Mouse (Mus musculus): ENCODE measurements at regions not wholly inside any gene's neighbourhood (a gene's known extent, or its start where the extent isn't known, plus 50 kb on each side); places are given as distances from the start of the nearest gene placed in this dataset.

- no peaks in the 10 kb centered on the region for H3K27me3 ChIP-seq (ENCODE audit: insufficient read depth, poor library complexity, severe bottlenecking)
- no peaks in the 10 kb centered on the region for H3K36me3 ChIP-seq
- WGBS = 58% methylated on average over 4 of the region's 4 CpGs
- peak; percentile 61 for DNase-seq (ENCODE audit: low spot score)
- H3K4me1 ChIP-seq (replicated peaks) = peaks cover 6% of the 10 kb centered on the region; the same call in 1 of the 2 replicates
- no peak overlapping the region for H3K4me3 ChIP-seq
- no peak overlapping the region for H3K27ac ChIP-seq
- H3K9me3 ChIP-seq = no peaks in the 10 kb centered on the region
Measured at GRCm38 (mm10) chr7:111969198-111969887, 54.0 kb upstream of the Usp47 start.

- Histone ChIP-seq H3K4me1 (replicated peaks) (peaks cover 6% of the 10 kb centered on the region; the same call in 1 of the 2 replicates), H3K27me3 (ENCODE audit: insufficient read depth, poor library complexity, severe bottlenecking) (no peaks in the 10 kb centered on the region), H3K4me3 (no peak overlapping the region), H3K27ac (no peak overlapping the region), H3K36me3 (no peaks in the 10 kb centered on the region), H3K9me3 (no peaks in the 10 kb centered on the region)
- WGBS = 66% methylated on average over 5 of the region's 5 CpGs
- no peak for DNase-seq (ENCODE audit: low spot score)
Measured at GRCm38 (mm10) chr7:111968261-111968660, 55.0 kb upstream of the Usp47 start.

GRCm38 (mm10) chr7:111966716-111967115 is 56.6 kb upstream of the Usp47 start:
- Histone ChIP-seq H3K4me3 (no peak overlapping the region), H3K4me1 (replicated peaks) (peaks cover 6% of the 10 kb centered on the region; the same call in 1 of the 2 replicates), H3K27me3 (ENCODE audit: insufficient read depth, poor library complexity, severe bottlenecking) (no peaks in the 10 kb centered on the region), H3K36me3 (no peaks in the 10 kb centered on the region), H3K27ac (no peak overlapping the region), H3K9me3 (no peaks in the 10 kb centered on the region)
- 88% methylated on average over 3 of the region's 3 CpGs for WGBS
- no peak for DNase-seq (ENCODE audit: low spot score)

- no peaks in the 10 kb centered on the region for H3K36me3 ChIP-seq
- no peaks in the 10 kb centered on the region for H3K27me3 ChIP-seq (ENCODE audit: insufficient read depth, poor library complexity, severe bottlenecking)
- H3K27ac ChIP-seq = no peak overlapping the region
- H3K4me1 ChIP-seq (replicated peaks) = peaks cover 6% of the 10 kb centered on the region; the same call in 1 of the 2 replicates
- DNase-seq (ENCODE audit: low spot score) = no peak
- 85% methylated on average over 1 of the region's 1 CpGs for WGBS
- H3K4me3 ChIP-seq = no peak overlapping the region
- no peaks in the 10 kb centered on the region for H3K9me3 ChIP-seq
Measured at GRCm38 (mm10) chr7:111963969-111964368, 59.3 kb upstream of the Usp47 start.

GRCm38 (mm10) chr7:111959977-111960376 is 63.3 kb upstream of the Usp47 start:
- Histone ChIP-seq H3K27ac (no peak overlapping the region), H3K4me1 (replicated peaks) (no peaks in the 10 kb centered on the region), H3K36me3 (no peaks in the 10 kb centered on the region), H3K9me3 (no peaks in the 10 kb centered on the region), H3K27me3 (ENCODE audit: insufficient read depth, poor library complexity, severe bottlenecking) (no peaks in the 10 kb centered on the region), H3K4me3 (no peak overlapping the region)
- WGBS = 92% methylated on average over 3 of the region's 3 CpGs
- DNase-seq (ENCODE audit: low spot score) = no peak

GRCm38 (mm10) chr7:111956671-111957070 is 66.6 kb upstream of the Usp47 start:
- Histone ChIP-seq H3K9me3 (no peaks in the 10 kb centered on the region), H3K4me3 (no peak overlapping the region), H3K4me1 (replicated peaks) (no peaks in the 10 kb centered on the region), H3K27me3 (ENCODE audit: insufficient read depth, poor library complexity, severe bottlenecking) (no peaks in the 10 kb centered on the region), H3K27ac (no peak overlapping the region), H3K36me3 (no peaks in the 10 kb centered on the region)
- no peak for DNase-seq (ENCODE audit: low spot score)
- WGBS = 73% methylated on average over 2 of the region's 2 CpGs

GRCm38 (mm10) chr7:111939631-111940030 is 83.7 kb upstream of the Usp47 start:
- H3K27ac ChIP-seq = no peak overlapping the region
- H3K9me3 ChIP-seq = no peaks in the 10 kb centered on the region
- WGBS = 92% methylated on average over 4 of the region's 4 CpGs
- H3K36me3 ChIP-seq = no peaks in the 10 kb centered on the region
- H3K27me3 ChIP-seq (ENCODE audit: insufficient read depth, poor library complexity, severe bottlenecking) = no peaks in the 10 kb centered on the region
- no peak overlapping the region for H3K4me3 ChIP-seq
- no peak for DNase-seq (ENCODE audit: low spot score)
- no peaks in the 10 kb centered on the region for H3K4me1 ChIP-seq (replicated peaks)

GRCm38 (mm10) chr7:111937547-111937946 is 85.8 kb upstream of the Usp47 start:
- Histone ChIP-seq H3K9me3 (no peaks in the 10 kb centered on the region), H3K4me1 (replicated peaks) (no peaks in the 10 kb centered on the region), H3K4me3 (no peak overlapping the region), H3K27ac (no peak overlapping the region), H3K36me3 (no peaks in the 10 kb centered on the region), H3K27me3 (ENCODE audit: insufficient read depth, poor library complexity, severe bottlenecking) (no peaks in the 10 kb centered on the region)
- DNase-seq (ENCODE audit: low spot score) = no peak
- 86% methylated on average over 3 of the region's 3 CpGs for WGBS

- Histone ChIP-seq H3K36me3 (no peaks in the 10 kb centered on the region), H3K4me3 (no peak overlapping the region), H3K4me1 (replicated peaks) (no peaks in the 10 kb centered on the region), H3K27me3 (ENCODE audit: insufficient read depth, poor library complexity, severe bottlenecking) (no peaks in the 10 kb centered on the region), H3K27ac (no peak overlapping the region), H3K9me3 (no peaks in the 10 kb centered on the region)
- WGBS = 83% methylated on average over 2 of the region's 2 CpGs
- DNase-seq (ENCODE audit: low spot score) = no peak
Measured at GRCm38 (mm10) chr7:111937102-111937501, 86.2 kb upstream of the Usp47 start.

- no peak overlapping the region for H3K27ac ChIP-seq
- H3K4me3 ChIP-seq = no peak overlapping the region
- no peaks in the 10 kb centered on the region for H3K27me3 ChIP-seq (ENCODE audit: insufficient read depth, poor library complexity, severe bottlenecking)
- H3K4me1 ChIP-seq (replicated peaks) = no peaks in the 10 kb centered on the region
- no peak for DNase-seq (ENCODE audit: low spot score)
- H3K36me3 ChIP-seq = no peaks in the 10 kb centered on the region
- H3K9me3 ChIP-seq = no peaks in the 10 kb centered on the region
- 89% methylated on average over 2 of the region's 2 CpGs for WGBS
Measured at GRCm38 (mm10) chr7:111932725-111933124, 90.6 kb upstream of the Usp47 start.

GRCm38 (mm10) chr7:111919961-111920360 is 103.3 kb upstream of the Usp47 start:
- 87% methylated on average over 1 of the region's 1 CpGs for WGBS

GRCm38 (mm10) chr7:111903741-111904231 is 119.5 kb upstream of the Usp47 start:
- Histone ChIP-seq H3K4me1 (replicated peaks) (no peaks in the 10 kb centered on the region), H3K27me3 (ENCODE audit: insufficient read depth, poor library complexity, severe bottlenecking) (no peaks in the 10 kb centered on the region), H3K4me3 (no peak overlapping the region), H3K36me3 (no peaks in the 10 kb centered on the region), H3K9me3 (no peaks in the 10 kb centered on the region; the same call in 1 of the 2 replicates), H3K27ac (no peak overlapping the region)
- DNase-seq (ENCODE audit: low spot score) = no peak
- 90% methylated on average over 7 of the region's 7 CpGs for WGBS

More at GRCm38 (mm10) chr7:111919961-111920360, 103.3 kb upstream of the Usp47 start:
- Histone ChIP-seq H3K36me3 (no peaks in the 10 kb centered on the region), H3K4me3 (no peak overlapping the region), H3K4me1 (replicated peaks) (no peaks in the 10 kb centered on the region), H3K27ac (no peak overlapping the region), H3K9me3 (no peaks in the 10 kb centered on the region), H3K27me3 (ENCODE audit: insufficient read depth, poor library complexity, severe bottlenecking) (no peaks in the 10 kb centered on the region)
- no peak for DNase-seq (ENCODE audit: low spot score)

- no peaks in the 10 kb centered on the region; the same call in 1 of the 2 replicates for H3K9me3 ChIP-seq
- WGBS = 88% methylated on average over 1 of the region's 1 CpGs
- no peak for DNase-seq (ENCODE audit: low spot score)
- no peaks in the 10 kb centered on the region for H3K27me3 ChIP-seq (ENCODE audit: insufficient read depth, poor library complexity, severe bottlenecking)
- no peaks in the 10 kb centered on the region for H3K4me1 ChIP-seq (replicated peaks)
- no peaks in the 10 kb centered on the region for H3K36me3 ChIP-seq
- no peak overlapping the region for H3K4me3 ChIP-seq
- H3K27ac ChIP-seq = no peak overlapping the region
Measured at GRCm38 (mm10) chr7:111897016-111897415, 117.2 kb upstream of the Galnt18 start.

Measured in hindbrain, embryonic 10.5 days (tissue).